Mouse (Mus musculus): ENCODE measurements around the gene Tdp2.

Gene Tdp2

GRCm38 (mm10) chr13:24882411-24882810 lies 50.9 kb downstream of the Tdp2 start:
- DNase-seq: no peak

- no peak for DNase-seq
These were observed 58.1 kb downstream of the Tdp2 start for GRCm38 (mm10) chr13:24889554-24889953.

Measured in right cerebral cortex, adult 18-20 months (tissue).